Mouse (Mus musculus) neutrophil, adult 65 days (primary cell): ENCODE data around the gene Cog2. TPM values are rescaled to one million over a fixed set of nuclear protein-coding genes. Genes with fewer than 3 reads are reported as not detected.

Experiments
- total RNA-seq: library from RNA; stranded (reverse); gene quantifications from 2 replicates; pipeline ENCODE4 v1.2.4, GENCODE M21; 2023

Cog2 gene
- total RNA-seq, result 29.1 and 48.7 TPM in 2 replicates

GRCm38 (mm10) chr8:124520249-124521080 is at the start of gene Cog2:
Gene Cog2, plus strand, starts transcription at chr8:124520767.

DNA sequence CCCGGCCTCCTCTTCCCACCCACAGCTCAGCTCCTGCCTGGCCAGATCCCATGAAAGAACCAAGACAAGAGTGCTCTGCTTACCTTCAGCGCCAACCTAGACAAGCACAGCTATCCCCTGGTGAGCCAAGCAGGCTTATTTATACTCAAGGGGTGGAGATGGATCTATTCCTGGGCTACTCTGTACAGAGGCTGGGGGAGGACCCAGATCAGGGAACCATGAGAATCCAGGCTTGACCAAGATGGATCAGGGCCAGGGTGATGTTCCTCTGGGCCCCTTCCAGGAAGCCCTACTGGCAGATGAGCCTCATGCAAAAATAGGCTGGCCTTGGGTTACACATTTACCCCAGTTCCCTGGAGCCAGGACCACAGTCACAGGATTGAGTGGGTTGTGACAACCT is 49.0 kb downstream of the Cog2 start, which contains the start of gene Agt:
TSS of gene Agt (minus strand) at position 114 of the 400 bp plus-strand sequence.

GRCm38 (mm10) chr8:124575811-124576210 is 55.2 kb downstream of the Cog2 start, which contains the start of gene Capn9:
Gene Capn9, plus strand, starts transcription at chr8:124576111.

Other genes with a start within 250 kb of the Cog2 start
- 0.44 TPM in 1 of 2 replicates, not detected in the other for gene Pgbd5, start 81.1 kb upstream of the Cog2 start, total RNA-seq
- gene Agt, start 48.9 kb downstream of the Cog2 start, total RNA-seq, result not detected in 2 replicates
- not detected in 2 replicates for gene Capn9, start 55.3 kb downstream of the Cog2 start, total RNA-seq
- 2.9 and 3.8 TPM in 2 replicates for gene 2310022B05Rik, start 142.6 kb downstream of the Cog2 start, total RNA-seq
- 38.5 and 39.1 TPM in 2 replicates for gene Ttc13, start 201.2 kb downstream of the Cog2 start, total RNA-seq
- 2.1 and 2.5 TPM in 2 replicates for gene Arv1, start 201.4 kb downstream of the Cog2 start, total RNA-seq
- not detected in 2 replicates for gene Fam89a, start 231.1 kb downstream of the Cog2 start, total RNA-seq